Mouse (Mus musculus) kidney, adult 2 months (tissue): ENCODE data around the gene Coro7.

Experiments
- CTCF ChIP-seq: fragments of 200-500 bp; conservative IDR thresholded peaks from 2 replicates; pipeline ENCODE4 v1.5.1; 2011; ENCODE audit warnings: low read depth, mild to moderate bottlenecking, control low read depth, low read length, moderate library complexity, mixed read lengths; ENCODE audit not compliant: insufficient read depth, insufficient read length
- POLR2A ChIP-seq: fragments of 200-500 bp; IDR thresholded peaks from one replicate; pipeline ENCODE4 v1.6.1; 2011; ENCODE audit warnings: low read depth, low read length, control low read depth

DNA sequence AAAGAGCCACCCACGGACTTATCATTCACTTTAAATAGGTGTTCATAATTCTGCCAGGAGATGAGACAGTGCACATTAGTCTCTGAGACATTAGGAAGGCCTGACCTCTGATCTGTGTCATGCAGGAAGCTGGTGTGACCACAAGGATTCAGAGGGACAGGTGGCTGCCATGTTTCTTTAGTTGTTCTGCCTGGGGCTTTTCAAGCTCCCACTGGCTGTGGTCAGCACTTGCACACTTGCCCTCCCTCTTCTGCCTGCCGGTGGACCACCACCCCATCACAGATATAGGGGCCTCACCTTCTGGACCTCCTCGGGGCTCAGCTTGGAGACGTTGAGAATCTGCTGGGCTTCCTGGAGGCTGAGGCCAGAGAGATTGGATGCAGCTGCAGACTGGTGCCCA lies 62.7 kb downstream of the Coro7 start:
- TF ChIP-seq CTCF: no peak
- no peak for TF ChIP-seq POLR2A
